In the genomic region with DNA sequence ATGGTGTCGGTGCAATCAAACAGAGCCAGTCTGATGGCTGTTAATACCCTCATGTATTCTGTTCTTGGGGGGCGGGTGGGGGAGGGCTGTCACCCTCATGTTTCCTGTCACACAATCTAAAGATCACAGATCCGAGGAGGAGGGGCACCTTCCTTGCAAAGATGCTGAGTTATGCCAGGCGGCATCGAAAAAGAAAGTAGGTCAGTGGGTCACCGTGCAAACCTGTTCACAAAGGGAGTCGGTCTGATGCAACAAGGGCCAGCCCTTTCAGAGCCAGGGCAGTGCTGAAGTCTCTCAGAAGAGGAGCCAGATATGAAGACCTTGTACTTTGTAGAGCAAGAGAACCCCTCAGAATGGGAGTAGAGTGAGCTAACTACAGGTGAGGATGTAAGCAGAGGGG, we compare ENCODE assay signal across 8 mouse cellular contexts. TPM values are rescaled to one million over a fixed set of nuclear protein-coding genes. Genes with fewer than 3 reads are reported as not detected.
DNase-seq lines count a peak whose midpoint lies in the region; ATAC-seq and TF ChIP-seq lines count a peak whose summit lies in the region.

No protein-coding gene starts in this region.

- no peak overlapping the region for H3K4me3 ChIP-seq in kidney, embryonic 14.5 days (ENCODE audit: low read length)
- no peak overlapping the region for H3K4me3 ChIP-seq in intestine, embryonic 15.5 days (replicated peaks)
- no peak overlapping the region for H3K4me3 ChIP-seq in stomach, postnatal 0 days (ENCODE audit: low read depth, low read length)

- TF ChIP-seq CTCF in stomach, postnatal 0 days (IDR thresholded peaks at IDR 0.05; ENCODE audit: low read depth), result no peak

- H3K27me3 ChIP-seq in kidney, embryonic 14.5 days (ENCODE audit: control insufficient read depth, insufficient read depth, low read length), result no peaks in the 10 kb centered on the region
- H3K27me3 ChIP-seq in intestine, embryonic 15.5 days (replicated peaks), result 0 out of 2 replicates have a peak, but pooled peaks cover 3% of the 10 kb centered on the region
- no peaks in the 10 kb centered on the region for H3K27me3 ChIP-seq in stomach, postnatal 0 days (ENCODE audit: control insufficient read depth, insufficient read depth, low read length)

- ATAC-seq in kidney, embryonic 14.5 days (ENCODE audit: low FRiP score, low TSS enrichment), result no peak
- ATAC-seq in intestine, embryonic 15.5 days, result peak; percentile 58; the same call in 1 of the 2 replicates
- peak; percentile 73 for ATAC-seq in stomach, postnatal 0 days (ENCODE audit: low FRiP score, low TSS enrichment)
- ATAC-seq in megakaryocyte-erythroid progenitor cell, adult 5-6 weeks (replicated peaks; ENCODE audit: low FRiP score, low TSS enrichment, poor library complexity, severe bottlenecking), result no peak

- 50% methylated on average over 7 of the region's 7 CpGs for WGBS in kidney, embryonic 14.5 days
- 40% methylated on average over 7 of the region's 7 CpGs for WGBS in intestine, embryonic 15.5 days
- WGBS in stomach, postnatal 0 days, result 37% methylated on average over 7 of the region's 7 CpGs

- H3K4me1 ChIP-seq in kidney, embryonic 14.5 days (ENCODE audit: control insufficient read depth, insufficient read depth, low read length), result no peaks in the 10 kb centered on the region; the same call in 1 of the 2 replicates
- no peaks in the 10 kb centered on the region for H3K4me1 ChIP-seq in intestine, embryonic 15.5 days (replicated peaks)
- no peaks in the 10 kb centered on the region for H3K4me1 ChIP-seq in stomach, postnatal 0 days (replicated peaks; ENCODE audit: control insufficient read depth, insufficient read depth)

- no peaks in the 10 kb centered on the region for H3K9me3 ChIP-seq in kidney, embryonic 14.5 days (ENCODE audit: control insufficient read depth, low read length)
- H3K9me3 ChIP-seq in intestine, embryonic 15.5 days, result no peaks in the 10 kb centered on the region
- H3K9me3 ChIP-seq in stomach, postnatal 0 days (ENCODE audit: control insufficient read depth, low read length), result no peaks in the 10 kb centered on the region

- no peak overlapping the region for H3K27ac ChIP-seq in kidney, embryonic 14.5 days (ENCODE audit: low read depth, low read length)
- H3K27ac ChIP-seq in intestine, embryonic 15.5 days, result no peak overlapping the region
- no peak overlapping the region for H3K27ac ChIP-seq in stomach, postnatal 0 days (replicated peaks)

- no peak for TF ChIP-seq EP300 in stomach, postnatal 0 days (optimal IDR thresholded peaks at IDR 0.05)

- no peak overlapping the region for H3K4me2 ChIP-seq in kidney, embryonic 14.5 days (replicated peaks; ENCODE audit: low read depth, low read length)
- H3K4me2 ChIP-seq in intestine, embryonic 15.5 days (replicated peaks), result no peak overlapping the region
- H3K4me2 ChIP-seq in stomach, postnatal 0 days (replicated peaks; ENCODE audit: low read depth), result no peak overlapping the region

- no peak overlapping the region for H3K9ac ChIP-seq in kidney, embryonic 14.5 days (ENCODE audit: low read depth, low read length)
- H3K9ac ChIP-seq in intestine, embryonic 15.5 days, result no peak overlapping the region
- H3K9ac ChIP-seq in stomach, postnatal 0 days (ENCODE audit: low read length), result no peak overlapping the region

- peak; percentile 10 to 24 for DNase-seq in kidney, postnatal 36 days
- DNase-seq in cerebellum, adult 11 months, result peak; percentile 12
- DNase-seq in stomach, postnatal 0 days (ENCODE audit: low spot score), result peak; percentile 56
- DNase-seq in spleen, adult 18-20 months, result no peak
- DNase-seq in kidney, postnatal 4 days, result no peak

- no peaks in the 10 kb centered on the region for H3K36me3 ChIP-seq in kidney, embryonic 14.5 days (ENCODE audit: control insufficient read depth, insufficient read depth, low read length)
- H3K36me3 ChIP-seq in intestine, embryonic 15.5 days, result no peaks in the 10 kb centered on the region
- no peaks in the 10 kb centered on the region for H3K36me3 ChIP-seq in stomach, postnatal 0 days (ENCODE audit: control insufficient read depth, insufficient read depth, low read length)

RNA-seq across cellular contexts. Expression of gene Pdcl3, which starts 39.7 kb away (rescaled TPM):
- polyA plus RNA-seq in kidney, embryonic 14.5 days (2014; fragmentation: Nextera tagmentation; extraction: Ambion mirVana), result 166 and 207 TPM in 2 replicates
- polyA plus RNA-seq in intestine, embryonic 15.5 days (2015; fragmentation: Nextera tagmentation; extraction: Ambion mirVana), result 160 and 175 TPM in 2 replicates
- 151 and 155 TPM in 2 replicates for polyA plus RNA-seq in stomach, postnatal 0 days (2015; fragmentation: Nextera tagmentation; extraction: Ambion mirVana)
- 38.1 and 43.7 TPM in 2 replicates for total RNA-seq in megakaryocyte-erythroid progenitor cell, adult 5-6 weeks (2014; fragmentation: Nextera tagmentation)
- total RNA-seq in megakaryocyte-erythroid progenitor cell, adult 5-6 weeks (2017), result 36.6 and 60.5 TPM in 2 replicates

Comparison
In these comparisons a context has a peak if more than half of its experiments do, and no peak if none do; other contexts are left out.
1. DNase-seq: peak in kidney, postnatal 36 days (2 of 2), cerebellum, adult 11 months (single experiment) and stomach, postnatal 0 days (single experiment); none in spleen, adult 18-20 months (0 of 2) and kidney, postnatal 4 days (0 of 2).
2. ATAC-seq: peak in intestine, embryonic 15.5 days (single experiment) and stomach, postnatal 0 days (single experiment); none in kidney, embryonic 14.5 days (single experiment) and megakaryocyte-erythroid progenitor cell, adult 5-6 weeks (single experiment).